Mouse (Mus musculus) midbrain, embryonic 15.5 days (tissue): ENCODE measurements around the gene Morn5. TPM values are rescaled to one million over a fixed set of nuclear protein-coding genes. Genes with fewer than 3 reads are reported as not detected.

Experiments
- ATAC-seq: fragments of 200-750 bp; cut with Nextera tagmentation; replicated peaks from 2 replicates; pipeline ENCODE4 v1.8.0; 2017; ENCODE audit warnings: moderate TSS enrichment
- H3K27ac ChIP-seq: fragments of 300-500 bp; sonication (generic); 2 replicates; pipeline ENCODE4 v1.5.1; 2015; ENCODE audit warnings: mild to moderate bottlenecking, inconsistent platforms
- H3K27me3 ChIP-seq: fragments of 300-500 bp; sonication (generic); replicated peaks from 2 replicates; pipeline ENCODE4 v1.6.1; 2015; ENCODE audit warnings: inconsistent platforms
- H3K36me3 ChIP-seq: fragments of 300-500 bp; sonication (generic); replicated peaks from 2 replicates; pipeline ENCODE4 v1.6.1; 2015; ENCODE audit warnings: inconsistent platforms
- H3K4me1 ChIP-seq: fragments of 300-500 bp; sonication (generic); 2 replicates; pipeline ENCODE4 v1.6.1; 2015; ENCODE audit warnings: inconsistent platforms
- H3K4me2 ChIP-seq: fragments of 300-500 bp; sonication (generic); 2 replicates; pipeline ENCODE4 v1.6.1; 2015; ENCODE audit warnings: inconsistent platforms, mild to moderate bottlenecking, moderate library complexity
- H3K4me3 ChIP-seq: fragments of 300-500 bp; sonication (generic); 2 replicates; pipeline ENCODE4 v1.5.1; 2015; ENCODE audit warnings: mild to moderate bottlenecking, inconsistent platforms
- H3K9ac ChIP-seq: fragments of 300-500 bp; sonication (generic); 2 replicates; pipeline ENCODE4 v1.6.1; 2015; ENCODE audit warnings: mild to moderate bottlenecking, inconsistent platforms
- H3K9me3 ChIP-seq: fragments of 300-500 bp; sonication (generic); 2 replicates; pipeline ENCODE4 v1.6.1; 2016; ENCODE audit warnings: inconsistent platforms
- WGBS: fragments of 180-500 bp; shearing (Covaris S2); methylation state at CpG from one replicate; pipeline ENCODE4 v1.1.7; 2015; ENCODE audit warnings: mixed read lengths; 5-methylcytosine and 5-hydroxymethylcytosine counted together
- polyA plus RNA-seq: library from polyadenylated mRNA; unstranded; fragments of >200 nt; fragmentation: Nextera tagmentation; extraction: Ambion mirVana; gene quantifications from 2 replicates; pipeline ENCODE4 v1.2.1, GENCODE M21; 2015

Morn5 gene
- polyA plus RNA-seq, 1 experiment from 2014 or later: 2.0 TPM

DNA sequence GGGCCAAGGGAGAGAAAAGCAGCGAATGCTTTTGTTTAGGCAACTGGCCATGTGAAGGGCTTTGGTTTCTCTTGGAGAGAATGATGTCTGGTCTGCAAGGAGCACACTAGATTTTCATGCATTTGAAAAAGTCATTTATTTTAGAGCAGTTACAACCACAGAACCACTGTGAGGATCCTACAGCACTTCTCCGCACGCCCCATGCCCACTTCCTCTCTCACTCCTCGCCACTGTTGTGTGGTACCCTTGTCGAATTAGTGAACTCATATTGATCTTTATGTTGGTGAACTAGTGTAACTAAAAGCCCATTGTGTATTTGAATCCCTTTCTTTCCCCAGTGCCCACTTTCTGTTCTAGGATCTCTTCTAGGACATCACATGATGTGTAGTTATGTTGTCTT lies 26.0 kb downstream of the Morn5 start:
- no peaks in the 10 kb centered on the region for H3K27me3 ChIP-seq
- WGBS: 87% methylated on average over 5 of the region's 5 CpGs
- H3K4me2 ChIP-seq: no peak overlapping the region
- no peaks in the 10 kb centered on the region for H3K36me3 ChIP-seq
- H3K9me3 ChIP-seq: no peaks in the 10 kb centered on the region
- H3K4me3 ChIP-seq: no peak overlapping the region
- no peak overlapping the region for H3K27ac ChIP-seq
- no peak for ATAC-seq
- H3K4me1 ChIP-seq: peaks cover 9% of the 10 kb centered on the region
- no peak overlapping the region for H3K9ac ChIP-seq

DNA sequence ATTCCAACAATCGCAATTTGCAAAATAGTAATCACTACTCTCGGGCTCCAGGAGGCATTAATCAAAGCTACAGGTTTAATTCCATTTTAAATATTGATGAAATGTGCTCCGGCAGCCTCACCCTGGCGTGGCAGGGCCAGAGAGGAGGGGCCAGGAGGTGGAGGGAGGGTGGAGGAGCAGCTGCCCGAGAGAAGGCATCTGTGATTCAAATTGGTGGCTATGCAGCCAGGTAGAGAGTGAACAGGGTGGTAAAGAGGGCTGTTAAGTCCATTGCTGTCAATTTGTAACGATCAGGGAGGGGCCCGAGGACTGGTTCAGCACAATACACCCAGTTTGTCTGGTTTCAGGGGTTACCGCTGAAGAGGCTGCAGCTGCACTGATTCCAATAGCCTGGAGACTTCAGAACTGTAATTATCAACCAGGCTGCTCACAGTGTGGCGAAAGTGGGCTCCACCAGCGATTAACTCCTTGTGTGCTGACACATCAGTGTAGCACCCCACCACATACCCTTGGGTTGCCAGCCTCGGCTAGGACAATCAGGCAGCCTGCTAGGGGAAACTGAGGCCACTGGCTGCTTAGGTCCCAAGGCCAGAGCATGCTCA lies 28.0 kb downstream of the Morn5 start:
- H3K27me3 ChIP-seq: no peaks in the 10 kb centered on the region
- H3K36me3 ChIP-seq: no peaks in the 10 kb centered on the region
- H3K4me1 ChIP-seq: peaks cover 9% of the 10 kb centered on the region
- WGBS: 21% methylated on average over 11 of the region's 11 CpGs
- H3K27ac ChIP-seq: no peak overlapping the region
- H3K4me2 ChIP-seq: peak overlapping the region; percentile 38
- peak overlapping the region; percentile 4; the same call in 1 of the 2 replicates for H3K9ac ChIP-seq
- no peaks in the 10 kb centered on the region for H3K9me3 ChIP-seq
- ATAC-seq: peak; percentile 68; the same call in 1 of the 2 replicates
- peak overlapping the region; percentile 5 for H3K4me3 ChIP-seq

DNA sequence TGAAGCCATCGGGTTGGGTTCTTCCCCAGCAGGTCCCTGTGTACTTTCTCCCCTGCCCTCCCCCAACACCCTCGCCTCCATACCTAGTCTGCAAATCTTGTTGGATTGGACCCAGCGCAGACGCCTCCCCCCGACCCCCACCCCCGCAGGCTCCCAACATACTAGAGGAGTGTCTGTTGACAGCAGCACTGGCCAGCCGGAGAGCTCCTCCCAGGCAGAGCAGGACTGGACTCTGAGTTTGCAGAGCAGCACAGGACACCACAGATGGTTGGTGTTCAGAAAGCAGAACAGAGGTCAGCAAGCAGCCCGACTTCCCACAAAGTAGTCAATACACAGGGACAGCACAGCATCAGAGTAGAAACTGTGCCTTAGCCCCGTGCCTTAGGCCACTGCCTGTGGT lies 32.2 kb downstream of the Morn5 start:
- ATAC-seq: no peak
- WGBS: 37% methylated on average over 9 of the region's 9 CpGs

DNA sequence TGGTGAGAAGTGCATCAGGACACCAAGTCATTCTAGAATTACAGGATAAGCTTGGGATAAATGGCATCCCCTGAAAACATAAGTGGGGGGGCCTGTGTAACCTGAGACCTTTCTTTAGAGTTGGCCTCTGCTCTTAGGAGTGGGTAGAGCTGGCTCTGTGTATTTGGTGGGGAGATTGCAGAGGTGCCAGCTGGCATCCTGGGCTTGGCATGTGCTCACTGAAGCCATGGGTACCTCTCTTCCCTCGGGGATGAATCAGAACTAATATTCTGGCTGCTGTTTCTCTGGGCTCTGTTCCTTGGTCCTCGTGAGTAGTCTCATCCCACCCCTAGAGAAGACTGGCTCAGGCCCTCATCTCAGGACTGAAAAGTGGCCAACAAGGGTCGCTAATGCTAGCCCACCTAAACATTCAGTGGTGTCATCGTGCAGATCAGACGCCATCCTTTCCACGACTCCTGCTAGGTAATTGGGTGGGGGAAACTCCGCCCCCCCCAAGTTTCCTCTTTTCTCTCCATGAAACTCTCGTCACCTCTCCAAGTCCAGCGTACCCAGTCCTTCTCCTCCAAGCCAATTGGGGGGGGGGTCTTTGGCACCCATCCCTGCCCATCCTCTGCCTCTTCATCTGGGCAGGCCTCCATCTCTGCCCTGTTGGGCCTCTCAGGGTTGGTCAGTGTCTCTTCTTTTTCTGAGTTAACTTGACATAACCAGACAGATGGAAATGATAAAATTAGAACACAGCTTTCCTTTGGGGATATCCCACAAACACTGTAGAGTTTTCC lies 33.7 kb downstream of the Morn5 start:
- Histone ChIP-seq H3K9ac (no peak overlapping the region), H3K36me3 (no peaks in the 10 kb centered on the region), H3K4me1 (no peaks in the 10 kb centered on the region), H3K9me3 (no peaks in the 10 kb centered on the region), H3K27me3 (peaks cover 8% of the 10 kb centered on the region; the same call in 1 of the 2 replicates), H3K4me3 (no peak overlapping the region), H3K27ac (no peak overlapping the region), H3K4me2 (no peak overlapping the region)
- WGBS: 73% methylated on average over 9 of the region's 9 CpGs
- ATAC-seq: no peak

More for the DNA sequence above, 32.2 kb downstream of the Morn5 start:
- Histone ChIP-seq H3K27me3 (no peaks in the 10 kb centered on the region; the same call in 1 of the 2 replicates), H3K9ac (no peak overlapping the region), H3K36me3 (no peaks in the 10 kb centered on the region), H3K4me1 (peaks cover 9% of the 10 kb centered on the region), H3K9me3 (no peaks in the 10 kb centered on the region), H3K4me3 (no peak overlapping the region), H3K27ac (no peak overlapping the region), H3K4me2 (no peak overlapping the region)

DNA sequence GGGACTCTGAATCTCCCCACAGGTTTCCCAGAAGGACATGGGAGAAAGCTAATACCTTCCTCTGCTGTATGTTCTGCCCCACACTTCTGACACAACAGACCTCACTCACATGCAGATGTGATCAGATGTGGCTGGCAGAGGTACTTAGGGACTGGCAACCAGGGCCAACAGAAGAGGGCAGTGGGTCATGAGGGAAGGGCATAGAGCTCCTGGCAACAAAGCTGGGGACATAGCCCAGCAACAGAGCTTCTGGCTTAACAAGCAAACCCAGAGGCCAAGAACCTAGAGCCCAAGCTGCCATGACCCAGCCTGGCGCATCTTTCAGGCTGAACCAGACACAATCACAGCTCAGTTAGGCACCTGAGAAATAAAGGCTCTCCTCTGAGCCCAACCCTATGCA lies 35.8 kb downstream of the Morn5 start:
- Histone ChIP-seq H3K4me2 (no peak overlapping the region), H3K27ac (no peak overlapping the region), H3K9ac (no peak overlapping the region), H3K9me3 (no peaks in the 10 kb centered on the region), H3K27me3 (peaks cover 29% of the 10 kb centered on the region), H3K36me3 (no peaks in the 10 kb centered on the region), H3K4me3 (no peak overlapping the region), H3K4me1 (no peaks in the 10 kb centered on the region)
- 94% methylated on average over 1 of the region's 1 CpGs for WGBS
- ATAC-seq: no peak

DNA sequence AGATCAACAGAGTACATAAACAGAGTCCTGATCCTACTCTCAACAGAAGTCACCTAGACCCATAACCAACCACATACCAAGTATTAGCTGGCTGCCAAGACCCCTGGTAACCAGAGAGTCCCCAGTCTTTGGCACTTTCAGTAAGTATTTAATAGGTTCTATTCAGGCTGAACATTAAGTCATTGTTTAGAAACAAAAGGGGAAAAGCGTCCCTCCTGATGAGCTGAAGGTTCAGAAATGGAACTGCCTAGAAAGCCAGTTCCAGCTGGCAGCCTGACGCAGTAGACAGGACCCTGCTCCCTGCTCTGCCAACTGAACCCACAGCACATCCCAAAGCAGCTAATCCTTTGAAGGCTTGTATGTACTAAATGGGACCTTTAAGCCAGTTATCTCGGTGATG lies 39.9 kb downstream of the Morn5 start:
- peaks cover 70% of the 10 kb centered on the region for H3K27me3 ChIP-seq
- no peak for ATAC-seq
- H3K27ac ChIP-seq: no peak overlapping the region
- no peaks in the 10 kb centered on the region for H3K9me3 ChIP-seq
- no peaks in the 10 kb centered on the region for H3K36me3 ChIP-seq
- 29% methylated on average over 3 of the region's 3 CpGs for WGBS
- no peak overlapping the region for H3K9ac ChIP-seq
- peaks cover 14% of the 10 kb centered on the region for H3K4me1 ChIP-seq
- H3K4me3 ChIP-seq: no peak overlapping the region
- H3K4me2 ChIP-seq: no peak overlapping the region

DNA sequence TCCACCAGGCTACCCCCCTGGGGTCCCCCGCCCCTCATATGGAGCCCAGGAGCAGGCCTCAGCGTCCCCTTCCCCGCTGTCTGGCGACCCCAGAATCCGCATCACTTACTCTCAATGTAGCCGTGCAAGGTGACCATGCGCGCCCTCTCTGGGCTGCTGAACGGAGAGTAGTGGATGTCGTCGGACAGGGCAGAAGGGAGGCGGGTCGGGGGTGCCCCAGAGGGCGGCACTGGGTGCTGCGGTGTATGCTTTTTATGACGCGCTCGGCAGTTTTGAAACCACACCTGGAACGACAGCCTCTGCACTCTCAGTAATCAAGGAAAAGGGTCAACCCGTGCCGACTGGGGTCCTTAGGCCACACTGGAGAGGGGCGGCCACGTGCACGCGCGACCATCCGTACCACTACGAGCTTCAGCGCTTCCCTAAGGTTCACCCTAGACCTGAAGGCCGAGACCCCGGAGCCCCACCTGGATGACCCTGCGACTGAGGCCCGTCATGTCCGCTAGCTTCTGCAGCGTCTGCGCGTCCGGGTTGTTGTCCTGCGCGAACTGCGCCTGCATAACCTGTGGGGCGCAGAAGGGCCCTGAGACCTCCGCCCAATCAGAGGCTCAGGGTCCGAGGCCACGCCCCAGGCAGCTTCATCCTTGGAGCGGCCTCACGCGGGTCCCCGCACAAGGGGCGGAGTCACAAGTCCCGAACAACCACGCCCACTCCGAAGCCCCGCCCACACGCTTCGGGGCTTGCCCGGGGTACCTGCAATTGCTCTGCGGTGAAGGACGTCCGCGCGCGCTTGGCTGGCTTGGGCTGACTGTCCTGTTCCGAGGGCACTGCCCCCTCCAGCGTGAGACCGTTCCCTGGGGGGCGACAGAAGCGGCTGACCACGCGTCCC lies 41.8 kb downstream of the Morn5 start:
- no peaks in the 10 kb centered on the region for H3K36me3 ChIP-seq
- peak overlapping the region; percentile 75 for H3K4me2 ChIP-seq
- no peaks in the 10 kb centered on the region for H3K9me3 ChIP-seq
- H3K9ac ChIP-seq: no peak overlapping the region
- no peak overlapping the region for H3K27ac ChIP-seq
- peak; percentile 62 for ATAC-seq
- H3K4me3 ChIP-seq: peak overlapping the region; percentile 40
- WGBS: 3% methylated on average over 70 of the region's 70 CpGs
- peaks cover 14% of the 10 kb centered on the region for H3K4me1 ChIP-seq
- peaks cover 89% of the 10 kb centered on the region for H3K27me3 ChIP-seq

DNA sequence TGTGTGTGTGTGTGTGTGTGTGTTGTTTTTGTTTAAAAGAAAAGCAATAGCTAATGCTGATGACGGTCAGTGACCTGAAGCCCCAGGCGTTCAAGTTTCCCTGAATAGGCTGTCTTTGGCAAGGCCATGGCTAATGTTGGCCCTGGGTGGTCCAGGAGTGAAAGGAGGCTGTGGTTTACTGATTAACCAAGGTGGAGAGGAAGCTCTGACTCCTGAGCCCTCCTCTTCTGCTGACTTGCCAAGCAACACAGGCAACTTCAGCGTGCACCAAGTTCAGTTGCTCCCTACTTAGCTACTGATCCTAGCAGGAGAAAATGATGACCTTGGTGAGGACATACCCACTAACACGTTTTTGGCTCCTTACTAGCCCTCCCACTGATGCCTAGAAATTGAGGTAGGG lies 43.5 kb downstream of the Morn5 start:
- no peak for ATAC-seq
- WGBS: 4% methylated on average over 4 of the region's 4 CpGs
- Histone ChIP-seq H3K27ac (no peak overlapping the region), H3K4me2 (no peak overlapping the region), H3K36me3 (no peaks in the 10 kb centered on the region), H3K9ac (no peak overlapping the region), H3K27me3 (peaks cover 98% of the 10 kb centered on the region), H3K4me1 (peaks cover 14% of the 10 kb centered on the region), H3K4me3 (no peak overlapping the region), H3K9me3 (no peaks in the 10 kb centered on the region)

DNA sequence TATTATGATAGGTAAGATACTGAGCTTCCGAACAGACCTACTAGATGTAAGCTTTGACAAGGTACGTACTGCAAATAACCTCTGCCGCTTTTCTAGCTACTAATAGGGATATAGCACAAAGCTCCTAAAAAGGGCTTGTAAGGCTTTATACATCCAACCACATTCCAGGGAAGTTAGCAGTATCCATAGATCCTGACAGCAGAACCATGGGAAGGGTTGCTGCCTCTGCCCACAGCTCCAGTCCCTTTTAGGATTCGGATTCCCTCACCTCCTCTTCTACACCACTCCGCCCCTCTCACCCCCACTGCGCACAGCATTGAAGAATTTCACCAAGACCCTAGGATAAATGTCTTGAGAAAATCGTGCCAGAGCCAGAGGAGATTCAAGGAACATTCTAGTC lies 44.0 kb downstream of the Morn5 start:
- Histone ChIP-seq H3K36me3 (no peaks in the 10 kb centered on the region), H3K9ac (no peak overlapping the region), H3K27me3 (peaks cover 100% of the 10 kb centered on the region), H3K9me3 (no peaks in the 10 kb centered on the region), H3K4me1 (peaks cover 14% of the 10 kb centered on the region), H3K4me3 (no peak overlapping the region), H3K4me2 (no peak overlapping the region), H3K27ac (no peak overlapping the region)
- WGBS: 13% methylated on average over 7 of the region's 7 CpGs
- no peak for ATAC-seq

DNA sequence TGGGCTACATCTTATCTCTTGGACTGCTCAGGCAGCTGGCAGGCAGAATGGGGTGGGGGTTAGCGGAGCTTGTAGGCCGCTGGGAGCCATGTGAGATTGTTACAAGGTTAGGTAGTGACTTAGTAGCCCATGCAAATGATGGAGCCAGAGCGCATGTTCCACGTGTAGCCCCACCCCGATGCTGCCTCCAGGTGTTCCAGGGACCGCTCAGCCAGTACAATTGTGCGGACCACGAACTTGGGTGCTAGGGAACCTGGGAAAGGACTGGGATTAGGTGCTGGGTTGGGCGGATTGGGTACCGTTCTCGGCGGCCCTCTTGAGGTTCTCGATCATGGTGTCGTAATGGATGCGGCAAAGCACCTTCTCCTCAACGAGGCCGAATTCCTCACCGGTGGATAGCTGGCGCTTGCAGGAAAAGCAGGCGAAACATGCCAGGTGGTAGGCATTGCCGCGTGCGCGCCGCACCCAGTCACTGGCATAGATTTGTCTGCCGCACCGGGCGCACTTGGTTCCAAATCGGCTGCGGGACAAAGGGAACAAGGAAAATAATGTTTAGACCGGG lies 44.7 kb downstream of the Morn5 start:
- ATAC-seq: no peak
- peaks cover 14% of the 10 kb centered on the region for H3K4me1 ChIP-seq
- no peaks in the 10 kb centered on the region for H3K9me3 ChIP-seq
- H3K27ac ChIP-seq: no peak overlapping the region
- H3K27me3 ChIP-seq: peaks cover 100% of the 10 kb centered on the region
- peak overlapping the region; percentile 7; the same call in 1 of the 2 replicates for H3K4me3 ChIP-seq
- H3K9ac ChIP-seq: no peak overlapping the region
- peak overlapping the region; percentile 5; the same call in 1 of the 2 replicates for H3K4me2 ChIP-seq
- WGBS: 3% methylated on average over 31 of the region's 31 CpGs
- H3K36me3 ChIP-seq: no peaks in the 10 kb centered on the region

DNA sequence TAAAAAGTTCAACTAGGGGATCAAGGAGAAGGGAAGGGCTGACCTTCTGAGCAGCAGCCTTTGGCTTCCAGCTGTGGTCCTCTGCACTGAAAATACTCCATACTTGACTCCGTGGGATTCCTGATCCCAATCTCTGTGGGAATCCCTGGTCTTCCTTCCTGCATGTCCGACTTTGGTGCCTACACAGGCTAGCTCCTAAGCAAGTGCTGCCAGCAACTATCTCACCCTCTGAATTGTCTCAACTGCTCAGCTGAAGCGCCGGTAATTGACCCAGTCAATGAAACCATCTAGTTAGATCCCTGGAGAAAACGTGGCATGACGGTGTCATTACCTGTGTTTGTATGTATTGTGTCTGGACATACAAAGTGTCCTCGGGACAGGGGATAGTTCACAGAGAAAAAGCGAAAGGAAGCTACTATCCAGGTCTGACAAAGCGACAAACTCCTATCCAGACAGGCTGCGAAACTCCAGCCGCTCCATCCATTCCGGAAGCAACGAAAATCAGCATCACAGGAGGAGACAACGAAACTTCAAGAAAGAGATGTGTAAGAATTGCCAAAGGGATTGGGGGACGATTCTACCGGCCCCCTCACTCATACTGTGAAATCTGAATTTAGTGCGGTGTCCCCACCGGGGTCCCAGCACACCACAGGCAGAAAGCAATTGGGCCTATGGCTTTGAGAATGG lies 48.0 kb downstream of the Morn5 start:
- no peak overlapping the region for H3K27ac ChIP-seq
- H3K9ac ChIP-seq: no peak overlapping the region
- no peak for ATAC-seq
- H3K4me3 ChIP-seq: no peak overlapping the region
- H3K4me2 ChIP-seq: no peak overlapping the region
- H3K4me1 ChIP-seq: no peaks in the 10 kb centered on the region
- no peaks in the 10 kb centered on the region for H3K36me3 ChIP-seq
- H3K9me3 ChIP-seq: no peaks in the 10 kb centered on the region
- peaks cover 99% of the 10 kb centered on the region for H3K27me3 ChIP-seq
- 1% methylated on average over 18 of the region's 18 CpGs for WGBS
